Mouse (Mus musculus) ES-Bruce4 (cell line): Measurements from ENCODE around the gene Idua. TPM values are rescaled to one million over a fixed set of nuclear protein-coding genes. Genes with fewer than 3 reads are reported as not detected.

Experiments
- H3K27ac ChIP-seq: 2 replicates; pipeline ENCODE4 v1.5.1; 2012; ENCODE audit warnings: low read length, inconsistent platforms; ENCODE audit not compliant: insufficient read depth
- H3K27me3 ChIP-seq: 2 replicates; pipeline ENCODE4 v1.6.1; 2012; ENCODE audit warnings: mild to moderate bottlenecking, low read length, inconsistent platforms; ENCODE audit not compliant: control insufficient read depth, poor library complexity, insufficient read depth, severe bottlenecking
- H3K36me3 ChIP-seq: 2 replicates; pipeline ENCODE4 v1.6.1; 2012; ENCODE audit warnings: inconsistent platforms, mild to moderate bottlenecking, low read length, moderate library complexity; ENCODE audit not compliant: control insufficient read depth, poor library complexity, insufficient read depth, severe bottlenecking
- H3K4me1 ChIP-seq: one replicate; pipeline ENCODE4 v1.8.1; 2011; ENCODE audit warnings: low read length; ENCODE audit not compliant: control insufficient read depth, insufficient read depth
- H3K4me3 ChIP-seq: 2 replicates; pipeline ENCODE4 v1.5.1; 2011; ENCODE audit warnings: low read depth, mild to moderate bottlenecking, low read length
- H3K9ac ChIP-seq: 2 replicates; pipeline ENCODE4 v1.6.1; 2012; ENCODE audit warnings: low read depth, mild to moderate bottlenecking, inconsistent platforms; ENCODE audit not compliant: poor library complexity, severe bottlenecking
- H3K9me3 ChIP-seq: replicated peaks from 2 replicates; pipeline ENCODE4 v1.6.1; 2012; ENCODE audit warnings: mild to moderate bottlenecking, low read length, inconsistent platforms; ENCODE audit not compliant: control insufficient read depth, poor library complexity, insufficient read depth, severe bottlenecking
- CTCF ChIP-seq: IDR thresholded peaks from one replicate; pipeline ENCODE4 v1.8.1; 2011; ENCODE audit warnings: low read depth, low read length
- EP300 ChIP-seq: IDR thresholded peaks from 2 replicates; pipeline ENCODE4 v1.6.1; 2011; ENCODE audit warnings: low read depth, low read length; ENCODE audit not compliant: insufficient read depth
- POLR2A ChIP-seq: IDR thresholded peaks from one replicate; pipeline ENCODE4 v1.8.1; 2011; ENCODE audit warnings: low read length; ENCODE audit not compliant: insufficient read depth
- polyA plus RNA-seq: library from polyadenylated mRNA; stranded (reverse); fragments of >200 nt; gene quantifications from 2 replicates; pipeline ENCODE4 v1.2.4, GENCODE M21; 2011; ENCODE audit warnings: low read depth; ENCODE audit not compliant: missing spikeins, insufficient read depth, insufficient read length

Idua gene
- polyA plus RNA-seq, 1 experiment, result 13.8 TPM

- Histone ChIP-seq H3K9ac (no peak overlapping the region), H3K4me3 (no peak overlapping the region), H3K36me3 (no peaks in the 10 kb centered on the region), H3K27ac (no peak overlapping the region), H3K9me3 (no peaks in the 10 kb centered on the region), H3K4me1 (no peaks in the 10 kb centered on the region), H3K27me3 (no peaks in the 10 kb centered on the region)
- TF ChIP-seq EP300, result no peak
- no peak for TF ChIP-seq CTCF
- no peak for TF ChIP-seq POLR2A
These were observed 49.0 kb downstream of the Idua start for GRCm38 (mm10) chr5:108708981-108709731.

- Histone ChIP-seq H3K4me3 (no peak overlapping the region), H3K27me3 (no peaks in the 10 kb centered on the region)
These were observed 51.8 kb downstream of the Idua start for GRCm38 (mm10) chr5:108711968-108712367.

DNA sequence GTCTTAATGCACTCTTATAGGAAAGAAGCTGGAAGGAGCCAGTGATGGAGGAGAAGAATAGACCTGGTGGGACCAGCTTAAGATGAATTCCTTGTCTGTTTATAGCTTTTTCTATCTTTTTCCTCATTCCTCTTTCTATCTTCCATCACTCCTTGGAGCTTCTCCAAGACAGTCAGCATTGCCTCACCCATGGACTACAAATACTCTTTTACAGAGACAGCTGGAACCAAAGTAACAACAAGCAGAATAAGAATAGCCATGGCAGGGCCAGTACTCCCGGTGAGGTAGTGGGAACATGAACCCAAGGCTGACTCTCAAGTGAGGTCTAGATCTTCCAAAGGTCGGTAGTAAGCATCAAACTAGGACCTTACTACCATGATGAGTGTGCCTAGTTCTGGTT, 53.0 kb downstream of the Idua start:
- Histone ChIP-seq H3K27ac (no peak overlapping the region), H3K9me3 (no peaks in the 10 kb centered on the region), H3K36me3 (no peaks in the 10 kb centered on the region), H3K4me1 (no peaks in the 10 kb centered on the region), H3K4me3 (no peak overlapping the region), H3K9ac (no peak overlapping the region), H3K27me3 (no peaks in the 10 kb centered on the region)
- TF ChIP-seq EP300 (no peak), POLR2A (no peak), CTCF (no peak)

More at GRCm38 (mm10) chr5:108711968-108712367, 51.8 kb downstream of the Idua start:
- H3K9ac ChIP-seq, result no peak overlapping the region
- no peaks in the 10 kb centered on the region for H3K4me1 ChIP-seq
- no peak overlapping the region for H3K27ac ChIP-seq
- no peaks in the 10 kb centered on the region for H3K36me3 ChIP-seq
- TF ChIP-seq CTCF (no peak), EP300 (no peak), POLR2A (no peak)
- no peaks in the 10 kb centered on the region for H3K9me3 ChIP-seq

- Histone ChIP-seq H3K27me3 (no peaks in the 10 kb centered on the region), H3K9me3 (no peaks in the 10 kb centered on the region), H3K4me1 (no peaks in the 10 kb centered on the region), H3K9ac (no peak overlapping the region), H3K4me3 (no peak overlapping the region), H3K36me3 (no peaks in the 10 kb centered on the region), H3K27ac (no peak overlapping the region)
- no peak for TF ChIP-seq CTCF
- no peak for TF ChIP-seq EP300
- no peak for TF ChIP-seq POLR2A
These were observed 53.6 kb downstream of the Idua start for GRCm38 (mm10) chr5:108713691-108714090.

DNA sequence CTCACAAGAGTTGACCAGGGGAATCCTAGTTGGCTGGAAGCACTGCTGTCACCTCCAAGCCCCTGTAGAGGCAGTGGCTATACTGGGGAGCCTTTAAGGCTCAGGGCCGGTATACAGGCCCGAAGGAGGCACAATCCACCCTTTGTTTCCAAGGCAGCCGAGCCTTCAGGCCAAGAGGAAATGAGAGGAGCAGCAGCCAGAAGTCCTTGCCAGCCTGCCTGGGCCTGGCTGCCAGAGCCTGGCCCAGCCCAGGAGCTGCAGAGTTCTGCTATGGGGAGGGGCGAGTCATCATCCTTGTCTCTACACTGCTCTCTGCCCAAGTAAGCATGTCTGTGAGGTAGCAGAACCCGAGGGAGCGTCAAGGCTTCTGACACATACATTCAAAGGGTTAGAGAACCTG, 54.0 kb downstream of the Idua start:
- no peaks in the 10 kb centered on the region for H3K9me3 ChIP-seq
- no peak overlapping the region for H3K4me3 ChIP-seq
- H3K27ac ChIP-seq, result no peak overlapping the region
- H3K9ac ChIP-seq, result no peak overlapping the region
- TF ChIP-seq CTCF, result no peak
- TF ChIP-seq POLR2A, result no peak
- TF ChIP-seq EP300, result no peak
- H3K36me3 ChIP-seq, result no peaks in the 10 kb centered on the region
- no peaks in the 10 kb centered on the region for H3K4me1 ChIP-seq
- no peaks in the 10 kb centered on the region for H3K27me3 ChIP-seq

DNA sequence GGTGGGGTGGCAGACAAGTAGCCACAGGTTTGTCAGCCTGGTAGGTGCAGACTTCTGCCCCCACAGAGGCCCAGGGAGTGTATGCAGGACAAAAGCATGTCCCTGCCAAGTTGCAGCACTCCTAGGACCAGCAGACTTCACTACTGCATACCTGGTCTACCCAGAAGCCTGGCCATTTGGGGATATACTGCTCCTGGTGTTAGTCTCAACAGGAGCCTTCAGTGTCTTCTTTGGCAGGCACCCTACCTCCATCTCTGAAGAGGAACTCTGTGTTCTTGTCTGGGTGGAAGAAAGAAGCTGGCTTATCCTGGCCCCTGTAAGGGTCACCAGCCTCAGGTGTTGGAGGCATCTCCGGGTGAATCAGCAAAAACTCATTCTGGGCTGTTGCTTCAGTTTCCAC, 55.8 kb downstream of the Idua start:
- no peak for TF ChIP-seq EP300
- TF ChIP-seq POLR2A, result no peak
- TF ChIP-seq CTCF, result no peak
- H3K4me1 ChIP-seq, result no peaks in the 10 kb centered on the region
- H3K27ac ChIP-seq, result no peak overlapping the region
- no peaks in the 10 kb centered on the region for H3K9me3 ChIP-seq
- no peak overlapping the region for H3K9ac ChIP-seq
- H3K36me3 ChIP-seq, result no peaks in the 10 kb centered on the region
- H3K27me3 ChIP-seq, result no peaks in the 10 kb centered on the region
- no peak overlapping the region for H3K4me3 ChIP-seq
